Mouse (Mus musculus) embryo, embryonic 9.5 days (tissue): Measurements from ENCODE around the gene Gsta1.
"Not testable (repeated sequence)": the region's sequence is repeated elsewhere in the genome, so short reads cannot be mapped to it uniquely, and the experiment has no call there.

ENCODE experiments used
- DNase-seq: peaks from one replicate; pipeline ENCODE4 v3.0.0-alpha.2; 2017; ENCODE audit errors: extremely low spot score

Gene Gsta1

DNA sequence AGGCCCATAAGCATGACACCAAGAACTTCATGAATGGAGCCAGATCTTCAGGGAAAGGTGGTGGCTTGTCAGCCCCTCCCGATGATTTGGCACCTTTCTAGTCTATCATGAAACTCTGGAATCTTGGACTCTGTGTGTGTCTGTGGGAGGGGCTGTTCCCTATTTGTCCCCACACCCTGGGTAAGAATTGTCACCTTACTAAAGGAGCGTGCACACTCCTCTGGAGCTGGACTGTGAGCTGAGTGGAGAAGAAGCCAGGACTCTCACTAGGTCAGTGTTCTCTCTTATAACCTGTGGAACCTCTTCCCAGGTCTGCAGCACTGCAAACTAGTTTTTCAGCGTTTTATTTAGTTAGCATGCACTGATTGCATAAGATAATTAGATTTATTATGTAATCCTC lies at the start of gene Gsta1:
Gene Gsta1 (plus strand): TSS at position 196 of the 400 bp plus-strand sequence.
- not testable (repeated sequence) for DNase-seq

DNA sequence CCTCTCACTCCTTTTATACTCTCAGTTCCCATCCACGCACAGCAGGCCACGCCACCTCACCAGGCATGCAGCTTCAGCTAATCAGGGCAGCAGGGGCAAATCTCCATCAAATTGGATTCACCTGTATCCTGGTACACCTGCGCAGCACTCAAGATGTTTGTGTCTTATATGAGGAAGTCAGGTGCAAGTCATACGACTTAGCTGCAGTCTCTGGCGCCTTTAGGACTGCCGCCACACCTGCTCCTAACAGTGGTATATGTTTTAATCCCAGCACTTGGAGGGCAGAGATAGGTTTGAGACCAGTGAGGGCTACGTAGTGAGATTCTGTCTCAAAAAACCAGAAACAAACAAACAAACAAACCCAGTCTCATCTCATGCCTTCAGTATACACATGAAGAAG lies 48.0 kb upstream of the Gsta1 start, which contains the start of gene Gsta4:
Gene Gsta4 (plus strand): TSS at position 301 of the 400 bp plus-strand sequence.
- DNase-seq, result not testable (repeated sequence)

DNA sequence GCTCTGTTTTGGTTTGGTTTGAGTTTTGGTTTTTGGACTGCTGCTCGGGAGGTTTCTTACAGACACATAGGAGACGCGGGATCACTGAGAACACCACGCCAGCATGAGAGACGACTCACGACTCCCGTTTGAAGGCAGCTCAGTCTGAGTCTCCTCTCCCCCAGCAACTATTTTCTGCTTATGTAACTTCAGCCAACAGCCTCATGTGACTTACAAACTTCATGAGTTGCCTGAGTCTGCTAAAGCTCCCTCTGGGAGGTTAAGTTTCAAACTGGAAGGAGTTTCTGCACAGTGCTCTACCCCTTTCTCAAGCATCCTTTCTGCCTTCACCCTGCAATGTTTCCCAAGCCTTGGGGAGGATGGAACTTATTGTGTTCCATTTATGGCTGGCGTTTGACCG lies 44.8 kb upstream of the Gsta1 start:
- DNase-seq, result no peak

DNA sequence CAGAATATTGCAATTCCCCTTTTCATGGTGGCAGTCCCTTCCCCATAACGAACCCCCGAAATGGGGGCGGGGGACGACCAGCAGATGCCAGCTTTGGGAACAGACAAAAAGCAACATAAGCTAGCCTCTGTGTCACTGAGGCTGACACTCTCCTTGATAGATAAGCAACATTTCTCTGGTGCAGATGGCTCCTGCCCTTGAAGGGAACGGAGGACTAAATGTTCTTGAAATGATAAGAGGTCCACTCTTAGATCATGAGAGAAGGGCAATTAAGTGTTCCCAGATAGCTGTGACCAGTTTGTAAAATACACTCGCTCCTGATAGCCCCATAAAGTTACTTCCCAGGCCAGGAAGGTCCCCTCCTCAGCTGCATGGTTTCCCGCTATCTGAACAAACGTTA lies 41.5 kb upstream of the Gsta1 start:
- DNase-seq, result no peak

DNA sequence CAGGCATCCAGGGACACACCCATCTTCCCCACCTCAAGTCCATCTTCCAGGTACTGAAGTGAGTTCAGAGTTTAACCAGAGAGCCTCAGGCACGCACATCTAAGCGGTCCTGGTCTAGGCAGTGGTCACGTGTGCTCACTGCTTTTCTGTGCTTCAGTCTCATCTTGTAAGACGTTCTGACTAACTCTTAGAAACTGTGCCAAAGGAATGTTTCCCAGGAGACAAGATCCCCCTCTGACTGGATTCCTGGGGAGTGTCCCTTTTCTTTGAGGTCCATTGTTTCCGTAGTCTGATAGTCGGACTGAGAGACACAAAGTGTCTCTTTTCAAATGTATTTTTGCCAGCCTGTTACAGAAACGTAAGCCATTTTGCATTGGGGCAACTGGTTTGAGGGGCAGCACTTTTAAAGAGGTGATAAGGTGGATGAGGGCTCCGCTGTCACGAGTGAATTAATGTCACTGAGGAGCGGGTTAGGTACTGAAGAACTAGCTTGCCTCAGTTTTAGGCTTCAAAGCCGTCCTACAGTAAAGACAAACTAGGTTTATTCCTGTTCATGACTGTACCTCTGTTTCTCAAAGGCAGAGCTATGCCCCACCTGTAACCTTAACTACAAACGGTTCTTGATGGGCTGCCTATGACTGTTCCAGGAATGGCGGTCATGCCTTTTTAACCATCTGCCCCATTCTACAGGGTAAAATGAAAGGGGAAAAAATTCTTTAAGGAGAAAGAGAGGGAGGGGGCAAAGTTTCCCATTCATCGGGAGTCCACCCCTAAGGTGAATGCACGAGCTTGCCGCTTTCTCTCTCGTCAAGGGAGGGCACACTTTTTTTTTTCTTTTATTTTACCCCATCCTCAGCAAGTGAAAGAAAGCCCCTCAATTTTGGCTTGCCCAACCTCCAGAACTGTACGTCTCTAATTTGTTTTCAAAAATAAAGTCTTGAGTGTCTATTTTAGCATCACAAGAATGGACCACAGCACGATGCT lies 39.5 kb upstream of the Gsta1 start:
- peak; percentile 40 for DNase-seq

DNA sequence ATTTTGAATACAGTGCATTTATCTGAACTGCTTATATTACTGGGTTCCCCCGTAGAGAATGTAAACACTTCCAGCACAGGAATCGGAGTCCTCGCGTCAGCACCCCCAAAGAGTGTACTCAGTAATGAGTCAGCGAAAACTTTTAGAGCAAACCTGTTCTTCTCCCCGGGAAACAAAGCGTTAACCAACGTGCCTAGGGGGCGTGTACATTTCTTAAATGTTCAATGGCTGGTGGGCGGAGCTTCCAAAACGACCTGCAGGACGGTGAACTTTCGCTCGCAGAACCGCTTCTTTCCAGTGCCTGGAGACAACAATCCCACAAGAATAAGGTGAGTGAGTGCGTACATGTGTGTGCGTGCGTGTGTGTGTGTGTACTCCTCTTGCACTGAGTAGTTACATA lies 38.7 kb upstream of the Gsta1 start:
- DNase-seq, result peak; percentile 83

DNA sequence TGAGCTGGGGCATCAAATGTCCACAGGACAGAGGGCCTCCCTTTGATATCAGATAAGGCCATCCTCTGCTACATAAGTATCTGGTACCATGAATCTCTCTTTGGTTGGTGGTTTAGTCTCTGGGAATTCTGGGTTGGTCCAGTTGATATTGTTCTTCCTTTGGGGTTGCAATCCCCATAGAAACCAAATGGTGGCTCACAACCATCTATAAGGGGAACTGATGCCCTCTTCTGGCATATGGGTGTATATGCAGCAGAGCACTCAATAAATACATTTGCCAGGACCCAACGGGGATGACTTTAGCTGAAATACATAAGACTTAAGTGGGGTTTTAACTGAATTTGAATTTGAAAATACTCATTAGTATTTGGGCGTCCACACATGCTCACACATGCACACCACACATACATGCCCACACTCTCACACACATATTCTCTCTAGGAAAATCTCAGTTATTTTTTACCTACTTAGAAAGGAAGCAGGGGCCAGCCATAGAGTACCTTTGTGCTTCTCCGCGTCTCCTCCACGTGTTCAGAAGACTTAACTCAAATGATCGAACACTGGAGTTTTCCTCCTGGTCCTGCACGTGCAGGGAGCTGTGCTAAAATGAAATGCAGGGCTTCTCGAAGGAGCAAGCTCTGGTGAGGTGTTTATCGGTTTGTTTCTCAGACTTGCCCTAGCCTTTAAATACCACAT lies 36.4 kb upstream of the Gsta1 start:
- peak; percentile 55 for DNase-seq

DNA sequence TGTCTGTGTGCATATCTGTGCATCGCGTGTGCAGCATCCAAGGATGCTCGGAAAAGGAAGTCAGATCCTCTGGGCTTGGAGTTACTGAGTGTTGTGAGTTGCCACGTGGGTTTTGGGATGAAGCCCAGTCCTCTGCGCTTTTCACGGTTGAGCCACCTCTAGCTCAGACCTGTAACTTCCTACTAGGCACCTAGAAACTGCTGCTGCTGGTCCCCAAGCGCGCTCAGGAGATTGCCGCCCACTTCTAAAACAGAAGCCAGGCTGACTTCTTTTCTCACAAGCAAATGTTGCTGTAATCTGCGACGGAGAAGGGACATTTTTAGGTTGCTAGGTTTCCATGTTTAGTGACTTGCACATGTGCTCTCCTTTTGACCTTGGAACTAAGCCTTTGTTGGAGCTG lies 35.4 kb upstream of the Gsta1 start:
- no peak for DNase-seq

DNA sequence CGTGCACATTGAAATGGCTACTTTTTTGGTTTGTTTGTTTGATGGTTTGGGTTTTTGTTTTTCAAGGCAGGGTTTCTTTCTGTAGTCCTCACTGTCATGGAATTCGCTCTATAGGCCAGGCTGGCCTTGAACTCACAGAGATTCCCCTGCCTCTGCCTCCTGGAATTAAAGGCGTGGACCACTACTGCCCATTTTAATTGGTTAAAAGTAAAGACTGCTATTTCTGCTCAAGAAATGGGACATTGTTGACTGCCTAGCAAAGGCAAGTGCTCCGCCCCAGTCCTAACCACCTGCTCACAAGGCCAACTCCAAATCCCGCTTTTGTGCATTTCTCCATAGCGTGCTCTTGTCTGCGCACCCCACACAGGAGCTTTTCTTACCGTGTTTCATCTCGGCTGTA lies 32.7 kb upstream of the Gsta1 start:
- DNase-seq, result no peak

DNA sequence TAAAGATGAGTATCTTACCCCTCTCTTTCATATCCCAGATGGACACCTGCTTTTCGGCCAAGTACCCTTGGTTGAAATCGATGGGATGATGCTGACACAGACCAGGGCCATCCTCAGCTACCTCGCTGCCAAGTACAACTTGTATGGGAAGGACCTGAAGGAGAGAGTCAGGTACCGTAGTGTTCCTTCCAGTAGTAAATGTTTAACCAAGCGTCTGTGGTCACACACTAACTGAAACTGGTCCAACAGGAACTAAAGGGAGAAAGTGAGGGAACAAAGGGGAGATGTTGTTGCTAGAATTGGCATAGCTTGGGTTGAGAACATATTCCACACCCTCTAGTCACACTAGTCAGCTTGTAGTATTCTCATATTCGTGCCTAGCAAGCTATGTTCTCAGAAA lies 26.3 kb upstream of the Gsta1 start:
- DNase-seq, result no peak

DNA sequence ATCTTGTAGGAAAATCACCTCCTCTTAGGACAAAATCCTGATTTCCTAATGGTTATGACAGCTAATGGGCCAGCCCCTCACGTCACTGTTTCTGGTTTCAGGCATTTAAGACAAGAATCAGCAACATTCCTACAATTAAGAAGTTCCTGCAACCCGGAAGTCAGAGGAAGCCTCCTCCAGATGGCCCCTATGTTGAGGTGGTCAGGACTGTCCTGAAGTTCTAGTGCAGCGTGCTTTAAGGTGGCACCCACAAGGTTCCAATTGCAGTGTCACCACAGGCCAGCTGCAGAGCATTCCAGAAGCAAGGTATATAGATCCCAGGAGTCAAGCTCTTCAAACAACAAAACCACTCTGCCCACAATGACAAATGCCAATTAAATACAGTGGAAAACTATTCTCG lies 21.5 kb upstream of the Gsta1 start:
- DNase-seq, result no peak

DNA sequence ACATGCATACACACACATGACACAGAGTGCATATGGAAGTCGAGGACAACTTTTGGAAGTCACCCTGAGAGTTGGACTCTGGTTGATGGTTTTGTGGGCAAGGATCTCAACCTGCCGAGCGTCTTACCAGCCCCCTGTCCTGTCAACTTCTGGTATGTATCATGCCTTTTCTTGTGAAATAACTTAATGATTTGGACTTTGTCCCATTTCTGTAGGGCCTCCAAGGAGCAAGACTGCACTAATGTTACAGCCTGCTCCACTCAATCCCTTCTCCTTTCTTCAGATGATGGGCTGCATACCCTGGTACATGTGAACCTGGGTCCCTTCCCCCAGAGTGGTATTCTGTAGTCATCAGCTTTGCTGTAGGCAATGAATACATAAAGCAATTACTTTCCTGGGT lies 20.4 kb upstream of the Gsta1 start:
- no peak for DNase-seq

DNA sequence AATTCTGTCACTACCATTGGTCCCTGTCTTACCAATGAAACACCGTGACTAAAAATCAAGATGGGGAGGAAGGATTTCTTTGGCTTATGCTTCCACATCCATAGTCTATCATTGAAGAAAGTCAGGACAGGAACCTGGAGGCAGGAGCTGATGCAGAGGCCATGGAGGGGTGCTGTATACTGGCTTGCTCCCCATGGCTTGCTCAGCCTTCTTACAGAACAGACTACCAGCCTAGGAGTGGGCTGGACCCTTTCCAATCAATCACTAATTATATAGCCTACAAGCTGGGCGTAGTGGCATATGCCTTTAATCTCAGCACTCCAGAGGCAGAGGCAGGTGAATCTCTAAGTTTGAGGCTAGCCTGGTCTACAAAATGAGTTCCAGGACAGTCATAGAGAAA lies 19.6 kb upstream of the Gsta1 start:
- DNase-seq, result no peak

DNA sequence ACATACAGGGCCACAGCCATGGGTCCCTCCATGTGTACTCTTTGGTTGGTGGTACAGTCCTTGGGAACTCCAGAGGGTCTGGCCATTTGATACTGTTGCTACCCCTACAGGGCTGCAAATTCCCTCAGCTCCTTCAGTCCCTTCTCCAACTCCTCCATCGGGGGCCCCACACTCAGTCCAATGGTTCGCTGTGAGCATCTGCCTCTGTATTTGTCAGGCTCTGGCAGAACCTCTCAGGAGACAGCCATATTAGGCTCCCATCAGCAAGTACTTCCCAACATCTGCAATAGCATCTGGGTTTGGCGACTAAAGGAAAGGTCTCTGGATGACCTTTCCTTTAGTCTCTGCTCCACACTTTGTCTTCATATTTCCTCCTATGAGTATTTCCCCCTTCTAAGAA lies 18.9 kb upstream of the Gsta1 start:
- DNase-seq, result no peak

DNA sequence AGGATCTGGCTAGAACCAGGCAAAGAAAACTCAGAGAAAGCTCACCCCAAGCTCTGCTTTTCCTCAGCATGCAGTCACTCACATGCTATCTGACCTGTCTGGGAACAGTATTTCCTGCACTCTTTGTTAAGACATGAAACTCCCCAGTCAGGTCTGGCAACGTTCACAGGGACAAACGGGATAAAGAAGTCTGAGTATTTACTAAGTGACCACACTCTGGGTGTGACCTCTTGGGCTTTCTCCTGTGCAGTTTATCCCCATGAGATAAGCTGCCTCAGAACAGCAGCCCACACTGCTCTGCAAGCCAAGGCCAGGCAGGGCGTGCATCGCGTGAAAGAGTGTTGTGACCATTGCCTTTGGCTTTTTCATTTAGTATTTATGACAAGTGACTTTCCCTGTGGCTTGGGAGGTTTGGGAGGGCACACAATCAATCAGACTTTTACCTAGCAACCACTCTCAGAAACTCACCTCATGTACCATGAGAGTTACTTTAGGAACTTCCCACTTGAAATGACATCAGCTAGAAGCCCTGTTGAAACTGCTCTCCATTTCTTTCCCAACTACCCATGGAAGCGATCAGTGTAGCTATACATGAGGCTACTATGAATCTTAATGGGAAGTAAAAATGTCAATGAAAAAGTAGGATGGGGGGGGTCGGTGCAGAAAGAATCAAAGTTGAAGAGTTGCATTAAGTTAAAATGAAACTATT lies 18.0 kb upstream of the Gsta1 start:
- no peak for DNase-seq

DNA sequence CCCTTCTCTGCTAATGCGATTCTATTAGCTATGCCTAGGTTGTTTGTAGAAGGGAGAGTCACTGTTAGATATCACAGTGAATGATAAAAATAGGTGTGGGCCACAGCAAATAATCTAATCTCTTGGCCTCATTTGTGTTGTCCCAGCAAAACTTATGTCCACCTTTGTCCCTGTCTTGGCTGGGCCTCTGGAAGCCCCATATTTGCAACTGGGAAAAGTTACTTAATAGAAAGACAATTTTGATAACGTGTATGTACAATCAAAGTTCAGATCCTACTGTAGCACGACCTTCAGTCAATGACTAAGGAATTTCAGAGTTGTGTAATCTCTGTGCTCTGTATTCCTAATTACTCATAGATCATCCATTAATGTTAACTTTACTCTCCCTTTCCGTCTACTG lies 13.4 kb upstream of the Gsta1 start:
- DNase-seq, result no peak

DNA sequence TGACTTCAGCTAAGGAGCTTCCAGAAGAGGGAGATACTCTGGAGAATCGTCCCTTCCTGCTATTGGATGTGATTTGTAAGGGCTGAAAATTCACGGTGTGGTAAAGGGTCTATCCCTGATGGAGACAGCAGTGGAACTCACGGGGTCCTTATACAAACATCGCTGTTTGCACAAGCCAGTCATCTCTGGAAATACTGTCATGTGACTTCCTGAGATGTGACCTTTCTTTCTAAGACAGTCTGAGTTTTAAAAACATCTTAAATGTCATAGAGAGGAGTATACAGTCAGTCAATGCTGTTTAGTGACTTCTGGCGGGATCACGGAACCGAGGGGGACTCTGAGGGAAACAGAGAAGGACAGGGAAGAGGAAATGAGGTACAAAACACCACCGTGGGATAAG lies 7.8 kb upstream of the Gsta1 start:
- DNase-seq, result no peak

DNA sequence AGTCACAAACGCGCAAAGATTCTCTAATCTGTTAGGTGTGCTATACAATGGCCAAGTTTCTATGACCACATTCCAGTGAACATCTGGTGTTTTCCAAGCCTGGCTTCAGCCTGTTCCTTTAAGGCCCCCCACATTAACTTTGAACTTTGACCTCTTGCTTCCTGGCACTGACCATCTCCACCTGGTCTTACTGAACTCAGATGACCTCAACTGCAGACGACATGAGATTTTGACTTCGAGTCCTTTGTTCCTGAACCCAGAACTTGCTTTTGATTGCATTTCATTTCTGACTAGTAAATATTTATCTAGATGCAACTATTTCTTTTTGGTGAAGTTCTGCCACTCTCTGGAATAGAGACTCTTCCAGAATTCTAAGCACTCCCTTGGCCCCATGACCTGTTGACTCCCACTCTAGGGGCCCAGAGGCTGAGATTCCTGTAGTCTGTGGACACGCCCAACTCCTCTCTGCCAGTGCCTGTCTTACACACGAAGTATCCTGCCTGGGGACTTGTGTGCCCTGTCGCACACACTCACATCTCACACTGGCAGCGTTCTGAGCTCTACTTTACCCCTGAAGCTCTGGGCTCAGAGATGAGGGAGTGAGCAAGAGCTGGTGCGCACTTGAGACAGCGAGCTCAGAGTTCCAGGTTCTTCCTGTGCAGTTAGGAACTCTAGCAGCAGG lies 7.1 kb upstream of the Gsta1 start:
- DNase-seq, result peak; percentile 49

DNA sequence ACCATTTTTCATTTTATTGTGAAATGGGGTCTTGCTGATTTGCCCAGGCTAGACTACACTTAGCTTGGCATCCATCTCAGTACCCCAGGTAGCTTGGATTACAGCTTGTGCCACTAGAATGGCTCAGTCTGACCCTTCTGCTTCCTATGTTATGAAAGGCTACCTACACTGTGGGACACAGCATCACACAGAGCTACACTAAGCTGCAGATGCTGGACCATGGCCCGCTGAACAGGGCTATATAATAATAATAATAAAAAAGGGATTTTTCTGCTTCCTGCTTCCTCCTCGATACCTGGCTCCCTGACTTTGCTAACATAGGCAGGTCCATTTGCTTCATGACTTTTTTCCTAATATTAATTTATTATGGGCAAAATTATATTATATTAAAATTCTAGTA lies 6.0 kb upstream of the Gsta1 start:
- no peak for DNase-seq

DNA sequence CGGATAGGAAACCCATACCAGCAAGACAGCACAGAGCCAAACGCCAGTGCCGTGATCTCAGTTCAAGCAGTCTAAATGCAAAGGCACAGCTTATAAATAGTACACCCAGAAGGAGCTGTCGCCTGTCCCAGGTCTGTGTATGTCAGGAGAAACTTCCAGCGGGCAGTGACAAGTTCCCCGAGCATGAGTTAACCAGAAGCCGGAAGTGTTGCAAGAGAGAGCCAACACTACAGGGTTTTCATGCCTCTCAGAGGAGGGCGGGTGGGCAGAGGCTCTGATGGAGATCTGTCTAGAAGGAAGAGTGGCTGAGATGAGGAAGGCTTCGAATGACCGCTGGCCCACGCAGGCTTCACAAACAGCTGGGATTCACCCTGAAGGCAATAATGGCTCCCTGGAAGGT lies 5.2 kb upstream of the Gsta1 start:
- no peak for DNase-seq

DNA sequence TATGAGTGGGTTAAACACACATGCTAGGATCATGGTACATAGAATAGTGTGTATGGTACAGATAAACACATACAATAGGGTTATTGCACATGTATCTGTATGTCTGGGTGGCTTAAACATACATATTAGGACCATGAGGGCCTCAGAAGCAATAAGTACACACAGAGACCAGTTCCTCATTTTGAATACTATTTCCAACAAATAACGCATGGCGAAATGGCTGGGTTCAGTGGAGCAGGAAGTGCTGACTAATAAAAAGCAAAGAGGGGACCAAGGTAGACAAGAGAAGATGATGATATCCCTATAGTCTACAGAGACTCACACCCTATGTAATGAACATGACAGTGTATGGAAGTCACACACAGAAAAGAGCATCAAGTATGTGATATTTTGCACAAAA lies 2.3 kb upstream of the Gsta1 start:
- no peak for DNase-seq

DNA sequence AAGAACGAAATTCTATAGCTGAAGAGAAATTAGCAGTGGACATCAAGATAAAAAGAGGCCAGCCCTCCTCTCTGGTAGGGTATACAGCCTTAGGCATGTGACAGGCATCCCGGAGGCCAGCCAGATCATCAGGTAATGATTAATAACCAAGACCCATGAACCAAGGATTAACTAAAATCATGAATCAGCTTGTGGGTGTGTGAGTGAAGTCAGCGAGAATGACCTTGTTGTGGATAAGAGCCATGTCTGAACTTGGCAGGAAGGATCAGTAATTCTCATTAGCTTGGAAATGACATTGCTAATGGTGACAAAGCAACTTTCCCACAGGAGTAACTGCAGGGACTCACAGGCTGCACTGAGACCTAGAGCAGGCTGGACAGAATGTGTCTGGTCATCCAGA lies 798 bp upstream of the Gsta1 start:
- not testable (repeated sequence) for DNase-seq
